Mouse (Mus musculus) heart, postnatal 14 days (tissue): ENCODE results near the gene 1520401A03Rik. TPM values are rescaled to one million over a fixed set of nuclear protein-coding genes. Genes with fewer than 3 reads are reported as not detected.
"Not testable (repeated sequence)": the region's sequence is repeated elsewhere in the genome, so short reads cannot be mapped to it uniquely, and the experiment has no call there.

Experiments
- DNase-seq, 2 experiments: peaks; one replicate each; pipeline ENCODE4 v3.0.0; 2021 to 2022
- intact Hi-C: fragments of 180-260 bp; cut with DNase I; formaldehyde crosslinking; loops from one replicate; pipeline ENCODE4 v1.15.1; 2025
- long read RNA-seq, 2 experiments: library from polyadenylated mRNA; stranded (forward); transcript quantifications; one replicate each; pipeline ENCODE4 v2.0.0; 2021
- total RNA-seq, 2 experiments: library from RNA; stranded (reverse); gene quantifications; 2 replicates each; pipeline ENCODE4 v1.2.3; 2021

1520401A03Rik gene
- not detected for total RNA-seq
- long read RNA-seq, experiment 1 = 0 reads
- long read RNA-seq, experiment 2 = 0 reads

- intact Hi-C loops = no loop called here
- DNase-seq = no peak
Measured at GRCm38 (mm10) chr17:23722376-23723125, at the start of gene 1520401A03Rik. Gene 1520401A03Rik (minus strand): TSS chr17:23722783.

DNA sequence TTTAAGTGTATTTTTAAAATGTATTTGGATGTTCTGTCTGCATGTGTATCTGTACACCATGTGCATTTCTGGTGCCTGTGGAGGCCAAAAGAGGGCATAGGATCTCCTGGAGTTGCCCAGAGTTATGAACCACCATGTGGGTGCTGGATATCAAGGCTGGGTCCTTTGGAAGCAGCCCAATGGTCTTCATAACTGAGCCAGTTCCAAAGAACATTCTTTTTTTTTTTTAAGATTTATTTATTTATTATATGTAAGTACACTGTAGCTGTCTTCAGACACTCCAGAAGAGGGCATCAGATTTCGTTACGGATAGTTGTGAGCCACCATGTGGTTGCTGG lies 49.6 kb upstream of the 1520401A03Rik start:
- intact Hi-C loops = loop anchor here (5.0 kb wide), 2 partner anchors 35 to 70 kb away; partner anchors contain the start of genes Prss32 and Prss41
- not testable (repeated sequence) for DNase-seq

DNA sequence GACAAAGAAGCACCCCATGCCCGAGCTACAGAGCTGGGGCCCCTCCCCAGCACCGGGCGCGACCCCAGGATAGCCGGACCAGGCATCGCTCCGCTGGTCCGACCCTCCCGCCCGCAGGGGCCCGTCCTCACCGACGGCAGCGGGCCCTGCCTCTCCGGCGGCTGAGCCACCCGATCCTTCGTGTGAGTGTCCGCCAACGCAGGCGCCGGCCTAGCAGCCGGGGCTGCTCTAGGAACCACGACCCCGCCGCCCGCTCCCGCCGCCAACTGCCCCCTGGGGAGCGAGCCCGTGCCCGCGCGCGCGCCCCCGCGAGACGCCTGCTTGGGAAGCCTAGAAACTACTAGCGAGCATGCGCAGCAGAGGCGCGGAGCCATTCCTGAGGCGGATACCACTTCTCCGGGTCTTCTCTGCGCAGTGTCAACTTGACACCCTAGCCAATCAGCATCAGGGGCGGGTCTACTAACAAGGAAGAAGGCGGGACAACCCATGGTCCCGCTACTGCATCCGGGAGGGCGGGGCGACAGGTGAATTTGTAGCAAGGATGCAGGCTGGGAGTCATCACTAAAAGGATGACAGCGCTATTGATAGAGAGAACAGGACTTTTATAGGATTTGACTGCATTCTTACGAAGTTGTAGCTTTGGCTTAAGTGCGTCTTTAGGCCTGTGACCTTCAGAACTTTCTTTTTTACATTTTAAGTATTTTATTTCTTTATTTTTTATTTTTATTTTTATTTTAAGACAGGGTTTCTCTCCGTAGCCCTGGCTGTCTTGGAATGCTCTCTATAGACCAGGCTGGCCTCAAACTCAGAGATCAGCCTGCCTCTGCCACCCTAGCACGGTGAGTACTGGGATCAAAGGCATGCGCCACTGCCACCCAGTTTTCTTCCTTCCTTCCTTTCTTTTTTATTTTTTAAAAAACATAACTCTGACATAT lies 49.0 kb upstream of the 1520401A03Rik start, which contains the start of gene Flywch1:
Flywch1 (minus strand) TSS at position 319 of the 935 bp plus-strand sequence.
- peak; percentile 98 for DNase-seq
- intact Hi-C loops = loop anchor here (2.0 to 5.0 kb wide), 3 partner anchors 21 to 71 kb away; partner anchors contain the start of genes Prss32 and Prss41

GRCm38 (mm10) chr17:23770896-23771283 lies 48.3 kb upstream of the 1520401A03Rik start:
- DNase-seq = no peak
- intact Hi-C loops = loop anchor here (2.0 to 5.0 kb wide), 3 partner anchors 20 to 71 kb away; partner anchors contain the start of genes Prss32 and Prss41

DNA sequence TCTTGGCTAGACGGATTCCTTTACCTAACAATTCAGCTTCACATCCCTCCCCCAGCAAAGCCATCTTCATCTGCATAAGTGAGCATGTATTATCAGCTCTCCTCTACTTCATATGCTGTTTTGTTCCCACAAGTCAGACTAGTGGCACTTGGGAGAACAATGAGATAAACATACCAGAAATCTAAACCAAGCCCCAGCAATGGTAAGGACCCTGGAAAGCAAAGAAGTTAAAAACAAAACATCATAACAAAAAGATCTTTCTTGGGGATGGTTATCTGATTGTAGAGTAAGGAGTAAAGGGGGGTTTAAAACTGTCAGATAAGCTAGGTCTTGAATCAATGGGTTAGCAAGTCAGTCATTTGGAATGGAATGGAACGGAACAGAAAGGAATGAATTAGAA lies 47.9 kb upstream of the 1520401A03Rik start:
- DNase-seq = no peak
- intact Hi-C loops = loop anchor here (2.0 to 5.0 kb wide), 3 partner anchors 20 to 72 kb away; partner anchors contain the start of genes Prss32 and Prss41

DNA sequence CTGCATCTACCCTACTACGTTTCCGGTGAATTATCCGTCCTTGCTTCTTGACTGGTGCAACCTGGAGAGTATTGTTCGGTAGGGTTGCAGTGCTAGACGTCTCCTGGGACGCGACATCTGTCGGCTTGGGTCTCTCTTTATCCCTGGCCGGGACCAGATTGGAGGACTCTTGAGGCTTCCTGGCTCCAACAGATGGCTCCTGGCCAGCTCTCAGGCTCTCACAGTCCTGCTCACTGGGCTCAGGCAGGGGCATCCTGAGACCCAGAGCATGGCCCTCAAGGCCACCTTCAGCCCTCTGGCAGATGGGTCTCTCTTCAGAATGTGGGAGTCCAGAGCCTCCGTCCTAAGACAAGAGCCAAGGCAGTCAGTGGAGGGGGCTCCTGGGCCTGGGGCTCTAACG lies 40.4 kb upstream of the 1520401A03Rik start:
- intact Hi-C loops = no loop called here

DNA sequence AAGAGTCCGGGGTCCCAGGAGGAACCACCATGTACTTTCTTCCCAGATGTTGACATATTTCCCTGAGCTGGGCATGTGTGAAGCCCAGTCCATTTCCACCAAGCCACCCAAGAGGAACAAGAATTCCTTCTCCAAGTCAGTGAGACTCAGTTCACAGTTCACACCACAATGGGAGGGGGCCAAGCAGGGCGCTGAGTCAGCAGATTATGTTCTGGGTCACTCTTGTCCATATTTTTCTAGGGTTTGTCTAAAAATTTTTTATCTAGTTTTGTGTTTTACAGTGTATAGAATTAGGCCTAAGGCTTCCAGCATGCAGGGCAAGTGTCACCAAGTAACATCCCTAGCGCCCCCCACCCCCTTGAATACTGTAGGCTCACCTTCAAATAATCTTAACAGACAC lies 38.6 kb upstream of the 1520401A03Rik start:
- no peak for DNase-seq
- intact Hi-C loops = no loop called here

More for the DNA sequence above, 40.4 kb upstream of the 1520401A03Rik start:
- DNase-seq = no peak

- intact Hi-C loops = no loop called here
- no peak for DNase-seq
Measured at GRCm38 (mm10) chr17:23760231-23760630, 37.6 kb upstream of the 1520401A03Rik start.

- intact Hi-C loops = no loop called here
- DNase-seq = no peak
Measured at GRCm38 (mm10) chr17:23758801-23759200, 36.2 kb upstream of the 1520401A03Rik start.

- intact Hi-C loops = no loop called here
Measured at GRCm38 (mm10) chr17:23757581-23757980, 35.0 kb upstream of the 1520401A03Rik start.

DNA sequence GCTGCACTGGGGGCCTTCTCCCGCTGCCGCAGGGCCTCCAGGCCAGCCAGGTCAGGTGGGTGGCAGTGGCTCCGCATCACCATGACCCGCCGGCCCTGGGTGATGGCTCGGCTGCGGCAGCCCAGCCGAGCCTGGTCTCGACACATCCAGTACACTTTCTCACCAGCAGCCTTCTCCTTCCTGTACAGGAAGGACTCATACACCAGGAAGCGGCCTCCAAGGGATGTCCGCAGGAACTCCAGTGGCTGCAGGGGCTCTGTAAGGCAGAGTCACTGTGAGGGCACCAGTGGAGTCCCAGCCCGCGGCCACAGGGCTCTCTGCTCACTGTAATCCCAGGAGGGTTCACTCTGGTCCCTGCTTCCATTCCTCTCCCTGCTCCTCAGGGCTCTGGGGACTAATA lies 33.1 kb upstream of the 1520401A03Rik start:
- DNase-seq = peak in 1 of 2 experiments; percentile 28
- intact Hi-C loops = no loop called here

More at GRCm38 (mm10) chr17:23757581-23757980, 35.0 kb upstream of the 1520401A03Rik start:
- no peak for DNase-seq

- intact Hi-C loops = loop anchor here (2.0 to 5.0 kb wide), 4 partner anchors 21 to 211 kb away; partner anchors contain the start of genes Flywch1 and Flywch2
- no peak for DNase-seq
Measured at GRCm38 (mm10) chr17:23749400-23750191, 27.0 kb upstream of the 1520401A03Rik start.

DNA sequence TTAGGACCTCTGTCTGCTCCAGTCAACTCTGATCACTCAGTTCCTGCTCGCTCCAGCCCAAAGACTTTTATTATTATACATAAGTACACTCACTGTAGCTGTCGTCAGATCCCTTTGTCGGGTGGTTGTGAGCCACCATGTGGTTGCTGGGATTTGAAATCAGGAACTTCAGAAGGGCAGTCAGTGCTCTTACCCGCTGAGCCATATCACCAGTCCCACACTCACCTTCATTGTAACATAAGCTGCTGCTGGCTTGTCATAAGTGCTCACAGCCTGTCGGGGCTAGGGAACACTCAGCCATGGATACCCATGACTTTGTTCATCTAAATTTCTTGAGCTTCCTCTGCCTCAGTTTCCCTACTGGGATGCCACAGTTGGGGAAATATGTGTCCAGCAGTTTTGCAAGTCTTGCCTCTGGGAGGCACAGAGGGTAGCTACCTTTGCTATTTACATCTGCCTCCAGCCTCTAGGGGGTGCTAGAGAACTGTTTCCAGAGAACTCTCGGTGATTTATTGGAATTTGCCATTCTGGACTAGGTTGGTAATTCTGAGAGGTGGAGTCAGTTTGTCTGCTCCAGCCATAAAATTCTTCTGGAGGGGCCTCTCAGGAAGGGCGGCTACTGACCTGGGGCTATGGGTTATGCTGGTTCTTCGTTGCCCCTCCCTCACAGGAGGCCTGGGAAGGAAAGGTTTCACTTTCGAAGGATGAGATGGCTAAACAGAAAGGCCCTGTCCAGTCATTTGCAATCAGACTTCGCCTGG lies 26.2 kb upstream of the 1520401A03Rik start:
- intact Hi-C loops = loop anchor here (2.0 to 5.0 kb wide), 3 partner anchors 38 to 212 kb away; partner anchors contain the start of gene Flywch2
- DNase-seq = peak; percentile 70 to 85

DNA sequence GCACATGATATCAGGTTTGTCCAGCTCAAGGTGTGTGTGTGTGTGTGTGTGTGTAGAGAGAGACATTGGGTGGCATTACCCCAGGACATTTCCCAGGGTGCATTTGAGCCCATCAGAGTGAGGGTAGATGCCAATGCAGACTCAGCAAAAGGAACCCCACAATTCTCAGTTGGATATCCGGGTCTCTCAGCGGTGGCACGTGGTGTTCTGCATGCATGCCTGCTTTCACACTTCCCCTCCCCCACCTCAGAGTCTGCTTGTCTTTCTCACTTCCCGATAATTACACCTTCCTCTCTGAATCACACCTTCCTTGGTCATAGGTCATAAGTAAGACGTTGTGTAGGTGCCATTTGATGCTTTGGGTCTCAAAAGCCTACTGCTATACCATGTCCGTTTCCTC lies 25.4 kb upstream of the 1520401A03Rik start:
- no peak for DNase-seq
- intact Hi-C loops = loop anchor here (2.0 to 5.0 kb wide), 3 partner anchors 39 to 213 kb away; partner anchors contain the start of gene Flywch2

DNA sequence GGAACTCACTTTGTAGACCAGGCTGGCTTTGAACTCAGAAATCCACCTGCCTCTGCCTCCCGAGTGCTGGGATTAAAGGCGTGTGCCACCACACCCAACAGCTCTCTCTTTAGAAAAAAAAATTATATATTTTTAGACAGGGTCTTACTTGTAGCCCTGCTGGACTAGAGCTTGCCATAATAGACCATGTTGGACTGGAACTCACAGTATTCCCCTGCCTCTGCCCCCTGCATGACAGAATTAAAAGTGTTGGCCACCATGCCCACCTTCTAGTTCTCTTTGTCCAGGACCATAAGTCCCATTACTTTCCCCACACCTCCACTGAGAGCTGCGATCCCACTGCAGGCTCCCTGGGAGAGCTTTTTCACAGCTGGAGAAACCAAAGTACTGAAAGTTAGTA lies 24.9 kb upstream of the 1520401A03Rik start:
- no peak for DNase-seq
- intact Hi-C loops = loop anchor here (5.0 kb wide), 2 partner anchors 40 to 105 kb away; partner anchors contain the start of gene Flywch2

DNA sequence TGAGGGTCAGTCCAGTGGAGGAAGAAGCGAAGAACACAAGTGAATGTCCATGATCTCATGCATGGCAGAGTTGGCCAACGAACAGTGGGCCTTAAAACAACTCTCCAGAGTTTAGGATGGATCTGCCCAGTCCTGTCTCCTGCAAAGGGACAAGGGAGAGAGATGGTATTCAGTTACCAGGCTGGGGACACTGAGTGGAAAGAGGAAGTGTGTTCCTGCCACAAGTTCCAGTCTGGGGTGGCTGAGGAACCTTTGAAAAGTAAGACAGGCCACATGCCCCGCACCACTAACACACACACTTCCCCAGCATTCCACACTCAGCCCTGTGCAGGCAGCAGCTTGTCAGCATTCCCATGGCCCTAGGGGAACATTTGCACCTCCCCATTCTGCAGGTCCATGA lies 24.2 kb upstream of the 1520401A03Rik start:
- intact Hi-C loops = loop anchor here (5.0 kb wide), 2 partner anchors 41 to 106 kb away; partner anchors contain the start of gene Flywch2
- no peak for DNase-seq

DNA sequence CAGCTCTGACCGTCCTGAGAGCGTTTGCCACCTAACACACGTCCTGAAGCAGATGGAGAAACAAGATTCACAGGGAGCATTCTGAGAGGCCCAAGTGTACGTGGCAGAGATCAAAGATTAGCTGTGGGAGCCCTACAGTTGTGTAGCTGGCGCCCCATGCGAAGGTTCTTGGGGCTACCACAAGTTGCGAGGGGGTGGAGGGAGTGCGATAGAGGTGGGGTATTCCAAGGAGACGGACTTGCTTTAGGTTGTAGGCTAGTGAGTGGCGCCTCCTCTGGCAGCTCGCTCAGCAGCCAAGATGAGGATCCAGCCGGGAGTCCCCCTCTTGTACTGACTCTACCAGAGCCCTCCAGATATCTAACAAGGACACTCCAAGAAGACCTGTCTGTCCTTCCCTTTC lies 23.7 kb upstream of the 1520401A03Rik start:
- intact Hi-C loops = loop anchor here (5.0 kb wide), 2 partner anchors 41 to 106 kb away; partner anchors contain the start of gene Flywch2
- DNase-seq = no peak
